Mouse (Mus musculus) limb, embryonic 14.5 days (tissue): Measurements from ENCODE around the gene Cfap61. TPM values are rescaled to one million over a fixed set of nuclear protein-coding genes. Genes with fewer than 3 reads are reported as not detected.

Source experiments
- ATAC-seq: fragments of 200-750 bp; cut with Nextera tagmentation; 2 replicates; pipeline ENCODE4 v1.8.0; 2017; ENCODE audit warnings: low read depth, moderate number of reproducible peaks, moderate TSS enrichment; ENCODE audit not compliant: low FRiP score
- DNase-seq: peaks from one replicate; pipeline ENCODE4 v3.0.0-alpha.2; 2015; ENCODE audit warnings: low spot score
- H3K27ac ChIP-seq: fragments of 300-500 bp; sonication (generic); replicated peaks from 2 replicates; pipeline ENCODE4 v1.5.1; 2014; ENCODE audit warnings: low read depth, mild to moderate bottlenecking, low read length, moderate library complexity, mixed read lengths
- H3K27me3 ChIP-seq: fragments of 300-500 bp; sonication (generic); 2 replicates; pipeline ENCODE4 v1.6.1; 2014; ENCODE audit warnings: low read length, mixed read lengths; ENCODE audit not compliant: control insufficient read depth, insufficient read depth
- H3K36me3 ChIP-seq: fragments of 300-500 bp; sonication (generic); 2 replicates; pipeline ENCODE4 v1.6.1; 2014; ENCODE audit warnings: mild to moderate bottlenecking, low read length, moderate library complexity, mixed read lengths; ENCODE audit not compliant: control insufficient read depth, insufficient read depth
- H3K4me1 ChIP-seq: fragments of 300-500 bp; sonication (generic); 2 replicates; pipeline ENCODE4 v1.6.1; 2014; ENCODE audit warnings: antibody characterized with exemption, low read length, mixed read lengths; ENCODE audit not compliant: control insufficient read depth, insufficient read depth
- H3K4me2 ChIP-seq: fragments of 300-500 bp; sonication (generic); replicated peaks from 2 replicates; pipeline ENCODE4 v1.6.1; 2014; ENCODE audit warnings: low read depth, mild to moderate bottlenecking, low read length, moderate library complexity; ENCODE audit not compliant: severe bottlenecking
- H3K4me3 ChIP-seq: fragments of 300-500 bp; sonication (generic); replicated peaks from 2 replicates; pipeline ENCODE4 v1.5.1; 2014; ENCODE audit warnings: low read length
- H3K9ac ChIP-seq: fragments of 300-500 bp; sonication (generic); 2 replicates; pipeline ENCODE4 v1.6.1; 2014; ENCODE audit warnings: mild to moderate bottlenecking, low read depth, low read length, moderate library complexity; ENCODE audit not compliant: severe bottlenecking
- H3K9me3 ChIP-seq: fragments of 300-500 bp; sonication (generic); 2 replicates; pipeline ENCODE4 v1.6.1; 2016; ENCODE audit warnings: low read length; ENCODE audit not compliant: control insufficient read depth
- POLR2A ChIP-seq: fragments of 200-500 bp; IDR thresholded peaks from 2 replicates; pipeline ENCODE4 v1.8.0; 2012; ENCODE audit warnings: inconsistent platforms, mild to moderate bottlenecking, moderate library complexity, borderline replicate concordance; ENCODE audit not compliant: insufficient read depth, insufficient read length; ENCODE audit errors: extremely low read depth
- WGBS: fragments of 180-500 bp; shearing (Covaris S2); extraction: QIAGEN DNeasy Blood & Tissue Kit; methylation state at CpG from one replicate; pipeline ENCODE4 v1.1.7; 2014; 5-methylcytosine and 5-hydroxymethylcytosine counted together
- polyA plus RNA-seq, 2 experiments: library from polyadenylated mRNA; depleted of rRNA in 1 of 2; stranded (reverse) in 1 of 2; unstranded in 1 of 2; fragments of >200 nt; fragmentation: Nextera tagmentation in 1 of 2; extraction: Ambion mirVana in 1 of 2; gene quantifications; 2 replicates each; pipeline versions ENCODE4 v1.2.1 to v1.2.3; 2012 to 2014

Gene Cfap61
- polyA plus RNA-seq, 2 experiments = 0.15 TPM; not detected in 1

DNA sequence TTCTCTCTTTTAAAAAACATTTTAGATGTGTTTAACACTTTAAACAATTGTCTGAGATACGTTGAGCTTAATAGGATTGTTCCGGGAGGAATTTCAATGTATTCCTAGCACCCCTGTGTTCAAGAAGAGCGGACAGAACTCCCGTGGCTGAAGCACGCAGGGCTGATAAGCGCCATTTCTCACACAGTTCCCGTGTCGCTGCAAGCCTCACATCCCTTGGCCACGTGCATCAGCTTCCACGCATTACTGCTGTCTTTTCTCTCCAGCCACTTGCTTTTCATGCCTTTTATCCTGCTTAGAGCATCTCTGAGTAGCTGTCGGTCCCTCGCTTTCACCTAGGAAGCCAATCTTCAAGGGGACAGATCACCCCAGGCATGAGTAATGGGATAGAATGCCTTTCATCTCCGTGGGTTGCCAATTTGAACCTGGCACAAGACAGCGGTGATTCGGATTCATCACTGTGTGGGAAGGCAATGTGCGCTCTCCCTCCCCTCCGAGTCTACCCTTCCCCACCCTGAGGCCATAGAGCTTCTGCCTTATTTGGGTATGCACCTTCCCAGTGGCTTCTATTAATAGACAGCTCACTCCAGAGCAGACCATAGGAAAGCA, 113.7 kb downstream of the Cfap61 start:
- Histone ChIP-seq H3K27me3 (no peaks in the 10 kb centered on the region), H3K4me1 (no peaks in the 10 kb centered on the region), H3K4me2 (no peak overlapping the region), H3K9ac (no peak overlapping the region), H3K9me3 (no peaks in the 10 kb centered on the region), H3K27ac (no peak overlapping the region), H3K4me3 (no peak overlapping the region), H3K36me3 (no peaks in the 10 kb centered on the region)
- no peak for TF ChIP-seq POLR2A
- ATAC-seq = no peak
- 68% methylated on average over 17 of the region's 17 CpGs for WGBS
- no peak for DNase-seq

DNA sequence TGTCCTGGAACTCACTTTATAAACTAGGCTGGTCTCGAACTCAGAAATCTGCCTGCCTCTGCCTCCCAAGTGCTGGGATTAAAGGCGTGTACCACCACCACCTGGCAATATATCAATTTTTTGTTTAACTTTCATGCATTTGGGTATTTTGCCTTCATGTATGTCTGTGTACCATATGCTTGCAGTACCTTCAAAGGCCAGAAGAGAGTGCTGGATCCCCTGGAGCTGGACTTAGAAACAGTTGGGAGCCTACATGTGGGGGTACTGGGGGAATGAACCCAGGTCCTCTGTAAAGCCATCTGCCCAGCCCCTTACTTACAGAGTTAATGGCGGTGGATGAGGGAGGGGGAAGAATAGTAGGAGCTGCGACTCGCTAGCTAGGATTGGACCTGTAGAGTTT, 114.8 kb downstream of the Cfap61 start:
- Histone ChIP-seq H3K27ac (no peak overlapping the region), H3K27me3 (no peaks in the 10 kb centered on the region), H3K4me3 (no peak overlapping the region), H3K4me1 (no peaks in the 10 kb centered on the region), H3K9me3 (no peaks in the 10 kb centered on the region), H3K36me3 (no peaks in the 10 kb centered on the region), H3K4me2 (no peak overlapping the region), H3K9ac (no peak overlapping the region)
- ATAC-seq (no peak), DNase-seq (no peak)
- TF ChIP-seq POLR2A = no peak
- WGBS = 84% methylated on average over 5 of the region's 5 CpGs

GRCm38 (mm10) chr2:146050069-146050468, 115.5 kb downstream of the Cfap61 start:
- no peak for ATAC-seq
- H3K36me3 ChIP-seq = no peaks in the 10 kb centered on the region
- H3K27ac ChIP-seq = no peak overlapping the region
- WGBS = 40% methylated on average over 3 of the region's 3 CpGs
- no peaks in the 10 kb centered on the region for H3K27me3 ChIP-seq
- no peaks in the 10 kb centered on the region for H3K4me1 ChIP-seq
- no peaks in the 10 kb centered on the region for H3K9me3 ChIP-seq
- DNase-seq = no peak
- TF ChIP-seq POLR2A = no peak
- H3K4me2 ChIP-seq = no peak overlapping the region
- no peak overlapping the region for H3K9ac ChIP-seq
- H3K4me3 ChIP-seq = no peak overlapping the region

DNA sequence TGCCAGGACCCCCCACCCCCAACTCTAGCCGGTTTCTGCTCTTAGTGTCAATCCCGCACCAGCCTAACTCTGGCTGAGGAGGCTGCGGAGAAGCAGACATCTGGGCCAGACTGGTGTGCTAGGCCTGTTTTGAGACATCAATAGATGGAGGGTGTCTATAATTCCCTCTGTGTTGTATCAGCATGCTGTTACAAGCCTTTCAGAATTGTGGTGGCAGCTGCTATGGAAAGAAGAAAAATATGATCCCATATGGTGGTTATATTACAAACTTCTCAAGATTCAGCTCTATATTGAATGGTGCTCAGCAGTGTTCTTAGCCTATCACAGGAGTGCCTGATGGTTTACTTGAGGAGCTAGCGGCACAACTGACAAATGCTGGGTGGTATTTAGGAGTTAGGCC, 116.8 kb downstream of the Cfap61 start:
- Histone ChIP-seq H3K4me2 (no peak overlapping the region), H3K9ac (no peak overlapping the region), H3K36me3 (no peaks in the 10 kb centered on the region), H3K9me3 (no peaks in the 10 kb centered on the region), H3K27me3 (no peaks in the 10 kb centered on the region), H3K4me1 (no peaks in the 10 kb centered on the region), H3K27ac (no peak overlapping the region), H3K4me3 (no peak overlapping the region)
- no peak for ATAC-seq
- no peak for TF ChIP-seq POLR2A
- 76% methylated on average over 4 of the region's 4 CpGs for WGBS
- no peak for DNase-seq

- H3K27ac ChIP-seq = no peak overlapping the region
- DNase-seq = no peak
- H3K4me2 ChIP-seq = no peak overlapping the region
- H3K27me3 ChIP-seq = no peaks in the 10 kb centered on the region
- ATAC-seq = no peak
- 23% methylated on average over 4 of the region's 4 CpGs for WGBS
- no peak overlapping the region for H3K9ac ChIP-seq
- no peaks in the 10 kb centered on the region for H3K36me3 ChIP-seq
- H3K9me3 ChIP-seq = no peaks in the 10 kb centered on the region
- peaks cover 5% of the 10 kb centered on the region for H3K4me1 ChIP-seq
- no peak overlapping the region for H3K4me3 ChIP-seq
- TF ChIP-seq POLR2A = no peak
Observed at GRCm38 (mm10) chr2:146057123-146057522, 122.5 kb downstream of the Cfap61 start.

DNA sequence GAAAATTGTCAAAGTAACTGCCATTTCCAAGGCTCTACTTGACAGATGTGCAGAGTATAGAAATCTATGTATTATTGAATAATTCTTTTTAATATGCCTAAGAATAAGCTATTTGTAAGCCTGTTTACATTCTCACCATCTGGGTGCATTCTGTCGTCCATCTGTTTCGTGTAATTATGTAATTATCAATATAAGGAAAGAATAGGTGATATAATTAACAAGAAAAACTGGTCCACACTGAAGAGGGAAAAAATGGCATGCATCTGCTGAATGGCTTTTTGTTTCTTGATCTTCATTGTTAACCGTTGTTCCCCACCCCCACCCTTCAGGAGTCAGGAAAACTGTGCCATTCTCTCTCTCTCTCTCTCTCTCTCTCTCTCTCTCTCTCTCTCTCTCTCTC, 124.2 kb downstream of the Cfap61 start:
- no peak overlapping the region for H3K4me2 ChIP-seq
- no peak overlapping the region for H3K4me3 ChIP-seq
- H3K9me3 ChIP-seq = no peaks in the 10 kb centered on the region
- no peak overlapping the region for H3K9ac ChIP-seq
- no peaks in the 10 kb centered on the region for H3K36me3 ChIP-seq
- peaks cover 9% of the 10 kb centered on the region for H3K4me1 ChIP-seq
- 57% methylated on average over 3 of the region's 3 CpGs for WGBS
- ATAC-seq = no peak
- TF ChIP-seq POLR2A = no peak
- DNase-seq = no peak
- no peak overlapping the region for H3K27ac ChIP-seq
- no peaks in the 10 kb centered on the region for H3K27me3 ChIP-seq
